Mouse (Mus musculus): ENCODE data around the gene Mrto4.

Mrto4 gene

GRCm38 (mm10) chr4:139340835-139341234 lies 11.5 kb downstream of the Mrto4 start:
- no peak for DNase-seq (ENCODE audit: low read depth, low spot score)

- no peak for DNase-seq (ENCODE audit: low read depth, low spot score)
Observed at GRCm38 (mm10) chr4:139338145-139338544, 14.2 kb downstream of the Mrto4 start.

GRCm38 (mm10) chr4:139336822-139337483 lies 15.4 kb downstream of the Mrto4 start:
- DNase-seq (ENCODE audit: low read depth, low spot score), result peak; percentile 92

- no peak for DNase-seq (ENCODE audit: low read depth, low spot score)
Observed at GRCm38 (mm10) chr4:139335507-139335906, 16.9 kb downstream of the Mrto4 start.

- DNase-seq (ENCODE audit: low read depth, low spot score), result no peak
Observed at GRCm38 (mm10) chr4:139334631-139335295, 17.6 kb downstream of the Mrto4 start.

GRCm38 (mm10) chr4:139330605-139331004 lies 21.8 kb downstream of the Mrto4 start:
- DNase-seq (ENCODE audit: low read depth, low spot score), result peak; percentile 98

GRCm38 (mm10) chr4:139319740-139320139 lies 32.6 kb downstream of the Mrto4 start:
- no peak for DNase-seq (ENCODE audit: low read depth, low spot score)

GRCm38 (mm10) chr4:139318449-139318848 lies 33.9 kb downstream of the Mrto4 start:
- DNase-seq (ENCODE audit: low read depth, low spot score), result no peak

GRCm38 (mm10) chr4:139312632-139313031 lies 39.7 kb downstream of the Mrto4 start:
- peak; percentile 66 for DNase-seq (ENCODE audit: low read depth, low spot score)

- DNase-seq (ENCODE audit: low read depth, low spot score), result peak; percentile 25
Observed at GRCm38 (mm10) chr4:139311707-139312106, 40.7 kb downstream of the Mrto4 start.

GRCm38 (mm10) chr4:139310899-139311701 lies 41.3 kb downstream of the Mrto4 start:
- DNase-seq (ENCODE audit: low read depth, low spot score), result peak; percentile 41

GRCm38 (mm10) chr4:139310171-139310898 lies 42.0 kb downstream of the Mrto4 start, which contains the start of the genes Pqlc2 and Akr7a5:
Pqlc2 (minus strand) TSS chr4:139310708.
Akr7a5 (plus strand) TSS chr4:139310744.
- peak; percentile 93 for DNase-seq (ENCODE audit: low read depth, low spot score)

GRCm38 (mm10) chr4:139309651-139310050 lies 42.7 kb downstream of the Mrto4 start:
- DNase-seq (ENCODE audit: low read depth, low spot score), result peak; percentile 51

- no peak for DNase-seq (ENCODE audit: low read depth, low spot score)
Observed at GRCm38 (mm10) chr4:139307916-139308315, 44.5 kb downstream of the Mrto4 start.

GRCm38 (mm10) chr4:139305521-139305920 lies 46.9 kb downstream of the Mrto4 start:
- no peak for DNase-seq (ENCODE audit: low read depth, low spot score)

GRCm38 (mm10) chr4:139302241-139302640 lies 50.1 kb downstream of the Mrto4 start:
- DNase-seq (ENCODE audit: low read depth, low spot score), result peak; percentile 52

GRCm38 (mm10) chr4:139301780-139302179 lies 50.6 kb downstream of the Mrto4 start:
- DNase-seq (ENCODE audit: low read depth, low spot score), result no peak

GRCm38 (mm10) chr4:139298671-139299366 lies 53.6 kb downstream of the Mrto4 start:
- no peak for DNase-seq (ENCODE audit: low read depth, low spot score)

GRCm38 (mm10) chr4:139297566-139297965 lies 54.8 kb downstream of the Mrto4 start:
- no peak for DNase-seq (ENCODE audit: low read depth, low spot score)
